Mouse (Mus musculus) MEL (cell line): ENCODE results near the gene Csnk1d. TPM values are rescaled to one million over a fixed set of nuclear protein-coding genes. Genes with fewer than 3 reads are reported as not detected.

Experiments
- DNase-seq: peaks from one replicate; pipeline ENCODE4 v3.0.0; 2011; ENCODE audit warnings: low read depth, low spot score
- H3K27ac ChIP-seq: 2 replicates; pipeline ENCODE4 v1.5.1; 2012; ENCODE audit warnings: low read depth, mild to moderate bottlenecking, control low read depth, low read length, moderate library complexity; ENCODE audit not compliant: control insufficient read depth
- H3K27me3 ChIP-seq, 2 experiments: fragments of 150-350 bp in 1 of 2; sonication (generic) in 1 of 2; 2 replicates each; pipeline ENCODE4 v1.6.1; 2012; ENCODE audit warnings: low read length in 2 of 2, mild to moderate bottlenecking in 2 of 2, improper control_type of control experiment in 1 of 2, moderate library complexity in 1 of 2; ENCODE audit not compliant: insufficient read depth in 2 of 2, control insufficient read depth in 1 of 2
- H3K36me3 ChIP-seq, 2 experiments: 2 replicates each; pipeline ENCODE4 v1.6.1; 2012 to 2014; ENCODE audit warnings: low read length in 2 of 2, improper control_type of control experiment in 1 of 2, inconsistent platforms in 1 of 2, mild to moderate bottlenecking in 1 of 2; ENCODE audit not compliant: insufficient read depth in 2 of 2, control insufficient read depth in 1 of 2
- H3K4me1 ChIP-seq, 2 experiments: fragments of 150-350 bp in 1 of 2; sonication (generic) in 1 of 2; 2 replicates each; pipeline ENCODE4 v1.6.1; 2012; ENCODE audit warnings: low read length in 2 of 2, improper control_type of control experiment in 1 of 2, mild to moderate bottlenecking in 1 of 2; ENCODE audit not compliant: insufficient read depth in 2 of 2, control insufficient read depth in 1 of 2
- H3K4me3 ChIP-seq, 2 experiments: fragments of 150-350 bp in 1 of 2; sonication (generic) in 1 of 2; 2 replicates each; pipeline ENCODE4 v1.5.1; 2012; ENCODE audit warnings: low read depth in 2 of 2, low read length in 2 of 2, mild to moderate bottlenecking in 2 of 2, moderate library complexity in 2 of 2, control low read depth in 1 of 2, improper control_type of control experiment in 1 of 2; ENCODE audit not compliant: control insufficient read depth in 1 of 2, insufficient read depth in 1 of 2
- H3K79me2 ChIP-seq: 2 replicates; pipeline ENCODE4 v1.6.1; 2012; ENCODE audit warnings: mild to moderate bottlenecking, low read length, moderate library complexity; ENCODE audit not compliant: control insufficient read depth, poor library complexity, insufficient read depth
- H3K9ac ChIP-seq: 2 replicates; pipeline ENCODE4 v1.6.1; 2012; ENCODE audit warnings: low read depth, mild to moderate bottlenecking, control low read depth, low read length, moderate library complexity; ENCODE audit not compliant: control insufficient read depth, poor library complexity, severe bottlenecking
- H3K9me3 ChIP-seq: fragments of 150-350 bp; sonication (generic); replicated peaks from 2 replicates; pipeline ENCODE4 v1.6.1; 2012; ENCODE audit warnings: mild to moderate bottlenecking, low read length, improper control_type of control experiment, moderate library complexity; ENCODE audit not compliant: insufficient read depth
- BHLHE40 ChIP-seq: IDR thresholded peaks from 2 replicates; pipeline ENCODE4 v1.6.1; 2012; ENCODE audit warnings: low read depth, mild to moderate bottlenecking, inconsistent platforms, low read length, improper control_type of control experiment, borderline replicate concordance
- CHD1 ChIP-seq: IDR thresholded peaks from 2 replicates; pipeline ENCODE4 v1.6.1; 2012; ENCODE audit warnings: low read depth, mild to moderate bottlenecking, inconsistent platforms, low read length, improper control_type of control experiment
- CHD2 ChIP-seq: IDR thresholded peaks from 2 replicates; pipeline ENCODE4 v1.6.1; 2011; ENCODE audit warnings: low read length, improper control_type of control experiment
- EP300 ChIP-seq, 2 experiments: IDR thresholded peaks; 2 replicates each; pipeline ENCODE4 v1.6.1; 2011; ENCODE audit warnings: improper control_type of control experiment in 2 of 2, low read length in 2 of 2, low read depth in 1 of 2, mild to moderate bottlenecking in 1 of 2
- JUND ChIP-seq: IDR thresholded peaks from 2 replicates; pipeline ENCODE4 v1.6.1; 2011; ENCODE audit warnings: low read depth, mild to moderate bottlenecking, improper control_type of control experiment, low read length
- MAFK ChIP-seq: IDR thresholded peaks from 2 replicates; pipeline ENCODE4 v1.6.1; 2011; ENCODE audit warnings: low read depth, mild to moderate bottlenecking, low read length, improper control_type of control experiment, borderline replicate concordance
- MAX ChIP-seq: IDR thresholded peaks from 2 replicates; pipeline ENCODE4 v1.6.1; 2011; ENCODE audit warnings: low read length, improper control_type of control experiment
- MAZ ChIP-seq: IDR thresholded peaks from 2 replicates; pipeline ENCODE4 v1.6.1; 2012; ENCODE audit warnings: low read depth, mild to moderate bottlenecking, inconsistent platforms, low read length, improper control_type of control experiment
- MXI1 ChIP-seq: IDR thresholded peaks from 2 replicates; pipeline ENCODE4 v1.6.1; 2011; ENCODE audit warnings: mild to moderate bottlenecking, low read depth, low read length, improper control_type of control experiment
- NELFE ChIP-seq: IDR thresholded peaks from 2 replicates; pipeline ENCODE4 v1.6.1; 2011; ENCODE audit warnings: low read depth, low read length, improper control_type of control experiment
- POLR2A ChIP-seq, 2 experiments: IDR thresholded peaks; 2 replicates each; pipeline ENCODE4 v1.6.1; 2011 to 2012; ENCODE audit warnings: low read length in 2 of 2, mild to moderate bottlenecking in 2 of 2, control low read depth in 1 of 2, improper control_type of control experiment in 1 of 2, low read depth in 1 of 2, moderate library complexity in 1 of 2; ENCODE audit not compliant: control insufficient read depth in 1 of 2, insufficient read depth in 1 of 2, poor library complexity in 1 of 2
- POLR2AphosphoS5 ChIP-seq: IDR thresholded peaks from 2 replicates; pipeline ENCODE4 v1.6.1; 2012; ENCODE audit warnings: low read depth, borderline replicate concordance, mild to moderate bottlenecking, inconsistent platforms, low read length, moderate library complexity, mixed read lengths
- RAD21 ChIP-seq: IDR thresholded peaks from 2 replicates; pipeline ENCODE4 v1.6.1; 2011; ENCODE audit warnings: mild to moderate bottlenecking, low read depth, low read length, improper control_type of control experiment
- RCOR1 ChIP-seq: IDR thresholded peaks from 2 replicates; pipeline ENCODE4 v1.6.1; 2012; ENCODE audit warnings: low read depth, mild to moderate bottlenecking, inconsistent platforms, low read length, improper control_type of control experiment
- SIN3A ChIP-seq: IDR thresholded peaks from 2 replicates; pipeline ENCODE4 v1.6.1; 2012; ENCODE audit warnings: low read length, improper control_type of control experiment, inconsistent platforms
- SMC3 ChIP-seq: IDR thresholded peaks from 2 replicates; pipeline ENCODE4 v1.6.1; 2011; ENCODE audit warnings: low read depth, low read length, improper control_type of control experiment
- TAL1 ChIP-seq: IDR thresholded peaks from 2 replicates; pipeline ENCODE4 v1.6.1; 2012; ENCODE audit warnings: mild to moderate bottlenecking, inconsistent platforms, low read length, moderate library complexity, mixed read lengths
- TBP ChIP-seq: IDR thresholded peaks from 2 replicates; pipeline ENCODE4 v1.8.0; 2011; ENCODE audit warnings: low read depth, low read length, improper control_type of control experiment
- TCF12 ChIP-seq: IDR thresholded peaks from 2 replicates; pipeline ENCODE4 v1.6.1; 2014; ENCODE audit warnings: low read depth, mild to moderate bottlenecking, inconsistent platforms, low read length, improper control_type of control experiment, moderate library complexity
- UBTF ChIP-seq: IDR thresholded peaks from 2 replicates; pipeline ENCODE4 v1.6.1; 2012; ENCODE audit warnings: low read depth, mild to moderate bottlenecking, inconsistent platforms, low read length, improper control_type of control experiment, moderate library complexity, borderline replicate concordance; ENCODE audit not compliant: insufficient read depth
- USF1 ChIP-seq: IDR thresholded peaks from 2 replicates; pipeline ENCODE4 v1.6.1; 2014; ENCODE audit warnings: low read depth, mild to moderate bottlenecking, inconsistent platforms, low read length, improper control_type of control experiment, moderate library complexity
- USF2 ChIP-seq, 2 experiments: IDR thresholded peaks; 2 replicates each; pipeline ENCODE4 v1.6.1; 2011 to 2012; ENCODE audit warnings: improper control_type of control experiment in 2 of 2, low read length in 2 of 2, borderline replicate concordance in 1 of 2, inconsistent platforms in 1 of 2, low read depth in 1 of 2, mild to moderate bottlenecking in 1 of 2; ENCODE audit not compliant: insufficient read depth in 1 of 2
- ZC3H11A ChIP-seq: IDR thresholded peaks from 2 replicates; pipeline ENCODE4 v1.6.1; 2012; ENCODE audit warnings: low read depth, mild to moderate bottlenecking, inconsistent platforms, low read length, improper control_type of control experiment
- ZKSCAN1 ChIP-seq: IDR thresholded peaks from 2 replicates; pipeline ENCODE4 v1.6.1; 2012; ENCODE audit warnings: low read depth, mild to moderate bottlenecking, inconsistent platforms, low read length, improper control_type of control experiment, moderate library complexity
- ZMIZ1 ChIP-seq: IDR thresholded peaks from 2 replicates; pipeline ENCODE4 v1.6.1; 2012; ENCODE audit warnings: low read depth, mild to moderate bottlenecking, inconsistent platforms, low read length, improper control_type of control experiment, moderate library complexity
- ZNF384 ChIP-seq: IDR thresholded peaks from 2 replicates; pipeline ENCODE4 v1.6.1; 2012; ENCODE audit warnings: low read depth, mild to moderate bottlenecking, inconsistent platforms, low read length, improper control_type of control experiment
- polyA plus RNA-seq, 2 experiments: library from polyadenylated mRNA; stranded (reverse) in 1 of 2; unstranded in 1 of 2; fragments of >175 nt in 1 of 2; fragments of >200 nt in 1 of 2; gene quantifications; 2 replicates each; pipeline versions ENCODE4 v1.2.1 to v1.2.4; 2012; ENCODE audit warnings: low replicate concordance in 2 of 2, low read depth in 1 of 2; ENCODE audit not compliant: insufficient read length in 2 of 2, insufficient read depth in 1 of 2, missing spikeins in 1 of 2
- total RNA-seq: library from RNA; depleted of rRNA; stranded (reverse); fragments of 300-350 nt; gene quantifications from 2 replicates; pipeline ENCODE4 v1.2.3, GENCODE M21; 2012

Gene Csnk1d
- total and polyA plus RNA-seq, 3 experiments: 83.2 to 329 (median 121) TPM

GRCm38 (mm10) chr11:120982459-120982858, 8.7 kb downstream of the Csnk1d start:
- peak overlapping the region; percentile 18; the same call in 1 of the 2 replicates for H3K27ac ChIP-seq
- H3K9me3 ChIP-seq: no peaks in the 10 kb centered on the region
- peaks cover 55% of the 10 kb centered on the region for H3K79me2 ChIP-seq
- peaks cover 24 to 37% of the 10 kb centered on the region in 2 experiments for H3K4me1 ChIP-seq
- no peak overlapping the region for H3K9ac ChIP-seq
- TF ChIP-seq SIN3A (0 out of 2 replicates have a peak, but pooled peaks have one; percentile 3), CHD1 (no peak), EP300 (IDR thresholded peaks at IDR 0.05; ENCODE audit: low read depth in 1 of 2, low read length in 2 of 2) (no peak), POLR2AphosphoS5 (no peak), USF1 (peak; percentile 81), USF2 (IDR thresholded peaks at IDR 0.05; ENCODE audit: borderline replicate concordance in 1 of 2, insufficient read depth in 1 of 2, low read depth in 1 of 2, low read length in 2 of 2) (peak in 1 of 2 experiments; percentile 61; a peak in 1 of 4 replicates), TBP (no peak)
- no peak for DNase-seq
- no peak overlapping the region for H3K4me3 ChIP-seq
- H3K36me3 ChIP-seq: peaks cover 64 to 68% of the 10 kb centered on the region in 2 experiments
- H3K27me3 ChIP-seq: no peaks in the 10 kb centered on the region

GRCm38 (mm10) chr11:120981661-120982060, 9.5 kb downstream of the Csnk1d start:
- no peak for TF ChIP-seq ZC3H11A
- no peak for TF ChIP-seq ZKSCAN1
- TF ChIP-seq MXI1: peak; percentile 24; the same call in 1 of the 2 replicates
- no peak for TF ChIP-seq UBTF
- TF ChIP-seq ZMIZ1: no peak
- TF ChIP-seq JUND: no peak
- no peak for TF ChIP-seq TCF12
- 0 out of 2 replicates have a peak, but pooled peaks have one; percentile 14 for TF ChIP-seq SIN3A
- no peak for TF ChIP-seq MAX
- no peak for TF ChIP-seq USF1
- TF ChIP-seq MAZ: no peak
- no peak for TF ChIP-seq CHD2
- no peak for TF ChIP-seq MAFK
- no peak for TF ChIP-seq POLR2AphosphoS5
- TF ChIP-seq SMC3: no peak
- no peak for TF ChIP-seq RAD21
- TF ChIP-seq NELFE: no peak
- TF ChIP-seq BHLHE40: no peak
- no peak for TF ChIP-seq EP300 (IDR thresholded peaks at IDR 0.05; ENCODE audit: low read depth in 1 of 2, low read length in 2 of 2)
- 0 out of 4 replicates have a peak, but pooled peaks of 1 of the 2 experiments have one; percentile 3 for TF ChIP-seq POLR2A (IDR thresholded peaks at IDR 0.05; ENCODE audit: control insufficient read depth in 1 of 2, insufficient read depth in 1 of 2, low read depth in 1 of 2, low read length in 2 of 2, poor library complexity in 1 of 2)
- no peak for TF ChIP-seq TAL1
- no peak for TF ChIP-seq ZNF384
- no peak for TF ChIP-seq RCOR1
- DNase-seq: no peak
- H3K36me3 ChIP-seq: peaks cover 60 to 68% of the 10 kb centered on the region in 2 experiments
- no peak overlapping the region for H3K4me3 ChIP-seq
- no peaks in the 10 kb centered on the region for H3K9me3 ChIP-seq
- no peaks in the 10 kb centered on the region for H3K27me3 ChIP-seq
- H3K9ac ChIP-seq: no peak overlapping the region
- peak overlapping the region; percentile 18; the same call in 1 of the 2 replicates for H3K27ac ChIP-seq
- peaks cover 24 to 34% of the 10 kb centered on the region in 2 experiments for H3K4me1 ChIP-seq
- peaks cover 51% of the 10 kb centered on the region for H3K79me2 ChIP-seq
